Mouse (Mus musculus) forebrain, embryonic 10.5 days (tissue): ENCODE results near the gene Rps2. TPM values are rescaled to one million over a fixed set of nuclear protein-coding genes. Genes with fewer than 3 reads are reported as not detected.

Source experiments
- DNase-seq: peaks from one replicate; pipeline ENCODE4 v3.0.0-alpha.2; 2017; ENCODE audit warnings: low spot score; ENCODE audit errors: extremely low spot score
- H3K27ac ChIP-seq: fragments of 300-500 bp; sonication (generic); 2 replicates; pipeline ENCODE4 v1.5.1; 2016; ENCODE audit warnings: mild to moderate bottlenecking
- H3K27me3 ChIP-seq: fragments of 300-500 bp; sonication (generic); 2 replicates; pipeline ENCODE4 v1.6.1; 2016; ENCODE audit warnings: mild to moderate bottlenecking; ENCODE audit not compliant: poor library complexity, severe bottlenecking
- H3K36me3 ChIP-seq: fragments of 300-500 bp; sonication (generic); replicated peaks from 2 replicates; pipeline ENCODE4 v1.6.1; 2016; ENCODE audit warnings: mild to moderate bottlenecking, moderate library complexity
- H3K4me1 ChIP-seq: fragments of 300-500 bp; sonication (generic); 2 replicates; pipeline ENCODE4 v1.6.1; 2016
- H3K4me3 ChIP-seq: fragments of 300-500 bp; sonication (generic); 2 replicates; pipeline ENCODE4 v1.5.1; 2016; ENCODE audit warnings: mild to moderate bottlenecking, moderate library complexity
- H3K9me3 ChIP-seq: fragments of 300-500 bp; sonication (generic); 2 replicates; pipeline ENCODE4 v1.6.1; 2016; ENCODE audit warnings: mild to moderate bottlenecking, moderate library complexity
- WGBS: fragments of 180-500 bp; shearing (Covaris S2); methylation state at CpG from one replicate; pipeline ENCODE4 v1.1.7; 2016; 5-methylcytosine and 5-hydroxymethylcytosine counted together
- polyA plus RNA-seq: library from polyadenylated mRNA; unstranded; fragments of >200 nt; fragmentation: Nextera tagmentation; extraction: Ambion mirVana; gene quantifications from 2 replicates; pipeline ENCODE4 v1.2.1, GENCODE M21; 2016

Rps2 gene
- polyA plus RNA-seq, 1 experiment from 2014 or later = 1,888 TPM

- DNase-seq = no peak
- peaks cover 18% of the 10 kb centered on the region for H3K36me3 ChIP-seq
- no peaks in the 10 kb centered on the region for H3K9me3 ChIP-seq
- H3K27me3 ChIP-seq = peaks cover 6% of the 10 kb centered on the region; the same call in 1 of the 2 replicates
- 74% methylated on average over 3 of the region's 3 CpGs for WGBS
- H3K4me3 ChIP-seq = no peak overlapping the region
- H3K4me1 ChIP-seq = peaks cover 32% of the 10 kb centered on the region
- H3K27ac ChIP-seq = no peak overlapping the region
Measured at GRCm38 (mm10) chr17:24725637-24726390, 7.9 kb downstream of the Rps2 start.

GRCm38 (mm10) chr17:24727618-24728017 lies 9.7 kb downstream of the Rps2 start, which contains the start of gene Rpl3l:
Gene Rpl3l (plus strand): TSS chr17:24727820.
- WGBS = 76% methylated on average over 2 of the region's 2 CpGs
- H3K4me3 ChIP-seq = no peak within 1 kb of the TSS
- H3K27ac ChIP-seq = no peak within 1 kb of the TSS
- H3K36me3 ChIP-seq = peaks cover 1% of the 10 kb centered on the region
- H3K4me1 ChIP-seq = peaks cover 16% of the 10 kb centered on the region
- peaks cover 14% of the 10 kb centered on the region; the same call in 1 of the 2 replicates for H3K27me3 ChIP-seq
- DNase-seq = no peak
- no peaks in the 10 kb centered on the region for H3K9me3 ChIP-seq

- H3K27me3 ChIP-seq = peaks cover 16% of the 10 kb centered on the region
- H3K4me3 ChIP-seq = no peak overlapping the region
- no peak overlapping the region for H3K27ac ChIP-seq
- WGBS = 82% methylated on average over 17 of the region's 17 CpGs
- H3K36me3 ChIP-seq = no peaks in the 10 kb centered on the region
- no peak for DNase-seq
- peaks cover 10% of the 10 kb centered on the region for H3K4me1 ChIP-seq
- no peaks in the 10 kb centered on the region for H3K9me3 ChIP-seq
Measured at GRCm38 (mm10) chr17:24728184-24728583, 10.3 kb downstream of the Rps2 start.

GRCm38 (mm10) chr17:24729067-24729466 lies 11.2 kb downstream of the Rps2 start:
- DNase-seq = no peak
- Histone ChIP-seq H3K4me3 (no peak overlapping the region), H3K9me3 (no peaks in the 10 kb centered on the region), H3K4me1 (peaks cover 4% of the 10 kb centered on the region; the same call in 1 of the 2 replicates), H3K27me3 (peaks cover 21% of the 10 kb centered on the region), H3K27ac (no peak overlapping the region), H3K36me3 (no peaks in the 10 kb centered on the region)
- WGBS = 88% methylated on average over 6 of the region's 6 CpGs

GRCm38 (mm10) chr17:24730787-24731186 lies 12.9 kb downstream of the Rps2 start:
- Histone ChIP-seq H3K36me3 (no peaks in the 10 kb centered on the region), H3K9me3 (no peaks in the 10 kb centered on the region), H3K27ac (no peak overlapping the region), H3K4me3 (no peak overlapping the region), H3K27me3 (peaks cover 21% of the 10 kb centered on the region), H3K4me1 (peaks cover 6% of the 10 kb centered on the region)
- no peak for DNase-seq
- 83% methylated on average over 14 of the region's 14 CpGs for WGBS

- Histone ChIP-seq H3K27me3 (peaks cover 21% of the 10 kb centered on the region), H3K36me3 (no peaks in the 10 kb centered on the region), H3K9me3 (no peaks in the 10 kb centered on the region), H3K4me1 (peaks cover 19% of the 10 kb centered on the region), H3K27ac (no peak overlapping the region), H3K4me3 (no peak overlapping the region)
- WGBS = 82% methylated on average over 12 of the region's 12 CpGs
- no peak for DNase-seq
Measured at GRCm38 (mm10) chr17:24732233-24732935, 14.5 kb downstream of the Rps2 start.

GRCm38 (mm10) chr17:24733434-24734050 lies 15.6 kb downstream of the Rps2 start:
- peaks cover 26% of the 10 kb centered on the region for H3K4me1 ChIP-seq
- H3K9me3 ChIP-seq = no peaks in the 10 kb centered on the region
- DNase-seq = no peak
- H3K27ac ChIP-seq = no peak overlapping the region
- H3K27me3 ChIP-seq = peaks cover 15% of the 10 kb centered on the region; the same call in 1 of the 2 replicates
- 90% methylated on average over 21 of the region's 21 CpGs for WGBS
- no peaks in the 10 kb centered on the region for H3K36me3 ChIP-seq
- no peak overlapping the region for H3K4me3 ChIP-seq

GRCm38 (mm10) chr17:24734513-24734912 lies 16.6 kb downstream of the Rps2 start:
- Histone ChIP-seq H3K36me3 (no peaks in the 10 kb centered on the region), H3K4me3 (no peak overlapping the region), H3K27me3 (peaks cover 15% of the 10 kb centered on the region; the same call in 1 of the 2 replicates), H3K27ac (no peak overlapping the region), H3K4me1 (peaks cover 26% of the 10 kb centered on the region), H3K9me3 (no peaks in the 10 kb centered on the region)
- WGBS = 78% methylated on average over 1 of the region's 1 CpGs
- no peak for DNase-seq

GRCm38 (mm10) chr17:24735446-24735845 lies 17.5 kb downstream of the Rps2 start:
- H3K4me1 ChIP-seq = peaks cover 26% of the 10 kb centered on the region
- H3K9me3 ChIP-seq = no peaks in the 10 kb centered on the region
- peak overlapping the region; percentile 75; the same call in 1 of the 2 replicates for H3K4me3 ChIP-seq
- WGBS = 88% methylated on average over 7 of the region's 7 CpGs
- H3K27me3 ChIP-seq = peaks cover 15% of the 10 kb centered on the region; the same call in 1 of the 2 replicates
- H3K36me3 ChIP-seq = no peaks in the 10 kb centered on the region
- H3K27ac ChIP-seq = peak overlapping the region; percentile 83
- DNase-seq = no peak

- H3K27me3 ChIP-seq = peaks cover 15% of the 10 kb centered on the region; the same call in 1 of the 2 replicates
Measured at GRCm38 (mm10) chr17:24736330-24737051, 18.6 kb downstream of the Rps2 start, which contains the start of gene Msrb1. Gene Msrb1 (plus strand): TSS chr17:24736642.

GRCm38 (mm10) chr17:24737135-24737810 lies 19.4 kb downstream of the Rps2 start:
- 26% methylated on average over 8 of the region's 8 CpGs for WGBS
- H3K27me3 ChIP-seq = peaks cover 10% of the 10 kb centered on the region; the same call in 1 of the 2 replicates
- H3K36me3 ChIP-seq = 0 out of 2 replicates have a peak, but pooled peaks cover 5% of the 10 kb centered on the region
- H3K9me3 ChIP-seq = no peaks in the 10 kb centered on the region
- peaks cover 26% of the 10 kb centered on the region for H3K4me1 ChIP-seq
- peak overlapping the region; percentile 75 for H3K4me3 ChIP-seq
- peak overlapping the region; percentile 83; the same call in 1 of the 2 replicates for H3K27ac ChIP-seq
- DNase-seq = no peak

More at GRCm38 (mm10) chr17:24736330-24737051, 18.6 kb downstream of the Rps2 start, which contains the start of gene Msrb1:
- Histone ChIP-seq H3K27ac (peak within 1 kb of the TSS; percentile 83), H3K4me3 (peak within 1 kb of the TSS; percentile 75), H3K9me3 (no peaks in the 10 kb centered on the region), H3K4me1 (peaks cover 26% of the 10 kb centered on the region), H3K36me3 (no peaks in the 10 kb centered on the region)
- WGBS = 2% methylated on average over 29 of the region's 29 CpGs
- DNase-seq = peak; percentile 95
